Mouse (Mus musculus) lung, postnatal 0 days (tissue): ENCODE measurements around the gene Aff4.

Experiments used
- CTCF ChIP-seq: IDR thresholded peaks from 2 replicates; pipeline ENCODE4 v1.5.1; 2016; ENCODE audit warnings: antibody characterized with exemption, mild to moderate bottlenecking
- EP300 ChIP-seq: IDR thresholded peaks from 2 replicates; pipeline ENCODE4 v1.6.1; 2016; ENCODE audit warnings: antibody characterized with exemption, mild to moderate bottlenecking, control low read depth

DNA sequence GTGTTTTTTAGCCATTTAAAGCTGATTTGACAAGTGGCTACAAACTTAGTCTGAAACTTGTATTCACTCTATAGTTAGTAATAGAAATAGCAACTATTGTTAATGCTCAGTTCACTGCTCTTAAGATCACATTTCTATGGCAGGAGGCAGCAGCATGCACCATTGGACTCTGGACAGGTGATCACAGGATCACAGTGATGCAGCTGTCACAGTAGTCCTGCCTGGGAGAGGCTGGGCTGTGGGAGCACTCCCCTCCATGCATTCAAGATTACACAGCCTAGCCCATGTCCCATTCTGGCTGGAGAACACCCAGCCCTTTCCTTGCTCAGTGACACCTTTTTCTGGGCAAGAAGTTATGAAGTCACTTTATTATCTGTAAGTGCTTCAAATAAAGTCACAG is 67.4 kb downstream of the Aff4 start:
- TF ChIP-seq CTCF (no peak), EP300 (no peak)
